Mouse (Mus musculus) embryonic facial prominence, embryonic 11.5 days (tissue): ENCODE results near the gene Slpi. TPM values are rescaled to one million over a fixed set of nuclear protein-coding genes. Genes with fewer than 3 reads are reported as not detected.
"Not testable (repeated sequence)": the region's sequence is repeated elsewhere in the genome, so short reads cannot be mapped to it uniquely, and the experiment has no call there.

ENCODE experiments used
- ATAC-seq: fragments of 200-750 bp; cut with Nextera tagmentation; replicated peaks from 2 replicates; pipeline ENCODE4 v1.8.0; 2017; ENCODE audit warnings: low read depth; ENCODE audit not compliant: insufficient number of reproducible peaks, low FRiP score, low TSS enrichment
- DNase-seq: peaks from one replicate; pipeline ENCODE4 v3.0.0-alpha.2; 2015; ENCODE audit warnings: low spot score
- H3K27ac ChIP-seq: fragments of 300-500 bp; sonication (generic); replicated peaks from 2 replicates; pipeline ENCODE4 v1.5.1; 2014; ENCODE audit warnings: mild to moderate bottlenecking, low read depth, low read length, control low read depth
- H3K27me3 ChIP-seq: fragments of 300-500 bp; sonication (generic); 2 replicates; pipeline ENCODE4 v1.6.1; 2014; ENCODE audit warnings: mild to moderate bottlenecking, low read length, moderate library complexity, mixed read lengths; ENCODE audit not compliant: control insufficient read depth, insufficient read depth
- H3K36me3 ChIP-seq: fragments of 300-500 bp; sonication (generic); replicated peaks from 2 replicates; pipeline ENCODE4 v1.6.1; 2014; ENCODE audit warnings: low read depth, mild to moderate bottlenecking, low read length, moderate library complexity, mixed read lengths; ENCODE audit not compliant: control insufficient read depth, insufficient read depth
- H3K4me1 ChIP-seq: fragments of 300-500 bp; sonication (generic); 2 replicates; pipeline ENCODE4 v1.6.1; 2014; ENCODE audit warnings: low read length, mixed read lengths; ENCODE audit not compliant: control insufficient read depth, insufficient read depth
- H3K4me2 ChIP-seq: fragments of 300-500 bp; sonication (generic); 2 replicates; pipeline ENCODE4 v1.6.1; 2014; ENCODE audit warnings: low read depth, mild to moderate bottlenecking, control low read depth, low read length, moderate library complexity
- H3K4me3 ChIP-seq: fragments of 300-500 bp; sonication (generic); 2 replicates; pipeline ENCODE4 v1.5.1; 2014; ENCODE audit warnings: low read depth, low read length, control low read depth
- H3K9ac ChIP-seq: fragments of 300-500 bp; sonication (generic); replicated peaks from 2 replicates; pipeline ENCODE4 v1.6.1; 2014; ENCODE audit warnings: mild to moderate bottlenecking, control low read depth, low read length
- H3K9me3 ChIP-seq: fragments of 300-500 bp; sonication (generic); replicated peaks from 2 replicates; pipeline ENCODE4 v1.6.1; 2016; ENCODE audit warnings: mild to moderate bottlenecking, low read length, inconsistent platforms, mixed read lengths; ENCODE audit not compliant: control insufficient read depth
- WGBS: fragments of 180-500 bp; shearing (Covaris S2); extraction: QIAGEN DNeasy Blood & Tissue Kit; methylation state at CpG from one replicate; pipeline ENCODE4 v1.1.7; 2014; 5-methylcytosine and 5-hydroxymethylcytosine counted together
- polyA plus RNA-seq: library from polyadenylated mRNA; unstranded; fragments of >200 nt; fragmentation: Nextera tagmentation; extraction: Ambion mirVana; gene quantifications from 2 replicates; pipeline ENCODE4 v1.2.1, GENCODE M21; 2014

The Slpi gene
- polyA plus RNA-seq, 1 experiment from 2014 or later = 0.32 TPM

- H3K36me3 ChIP-seq = no peaks in the 10 kb centered on the region
- no peak overlapping the region for H3K4me3 ChIP-seq
- no peaks in the 10 kb centered on the region for H3K9me3 ChIP-seq
- 89% methylated on average over 11 of the region's 11 CpGs for WGBS
- H3K27me3 ChIP-seq = no peaks in the 10 kb centered on the region
- ATAC-seq (no peak), DNase-seq (no peak)
- no peak overlapping the region for H3K9ac ChIP-seq
- H3K4me1 ChIP-seq = no peaks in the 10 kb centered on the region
- H3K27ac ChIP-seq = no peak overlapping the region
- no peak overlapping the region for H3K4me2 ChIP-seq
Measured at GRCm38 (mm10) chr2:164353356-164353755, 35.5 kb downstream of the Slpi start.

DNA sequence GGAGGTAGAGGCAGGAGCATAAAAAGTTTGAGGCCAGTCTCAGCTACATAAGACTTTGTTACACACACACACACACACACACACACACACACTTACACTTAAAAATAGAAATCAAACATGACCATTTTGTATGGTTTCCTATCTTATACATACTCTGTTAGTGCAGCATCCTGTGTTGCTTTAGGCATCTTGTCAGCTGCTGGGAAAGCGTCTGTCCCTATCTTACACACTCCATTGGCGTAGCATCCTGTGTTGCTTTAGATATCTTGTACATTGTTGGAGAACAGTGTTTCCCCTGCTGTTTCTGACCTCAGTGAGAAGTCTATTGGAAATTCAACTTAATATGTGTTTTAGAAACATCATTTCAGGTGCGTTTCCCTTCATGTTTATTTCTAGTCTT lies 36.2 kb downstream of the Slpi start:
- Histone ChIP-seq H3K4me2 (no peak overlapping the region), H3K9ac (no peak overlapping the region), H3K4me1 (no peaks in the 10 kb centered on the region), H3K36me3 (no peaks in the 10 kb centered on the region), H3K4me3 (no peak overlapping the region), H3K9me3 (no peaks in the 10 kb centered on the region), H3K27me3 (no peaks in the 10 kb centered on the region), H3K27ac (no peak overlapping the region)
- DNase-seq = no peak
- WGBS = 86% methylated on average over 3 of the region's 3 CpGs
- no peak for ATAC-seq

DNA sequence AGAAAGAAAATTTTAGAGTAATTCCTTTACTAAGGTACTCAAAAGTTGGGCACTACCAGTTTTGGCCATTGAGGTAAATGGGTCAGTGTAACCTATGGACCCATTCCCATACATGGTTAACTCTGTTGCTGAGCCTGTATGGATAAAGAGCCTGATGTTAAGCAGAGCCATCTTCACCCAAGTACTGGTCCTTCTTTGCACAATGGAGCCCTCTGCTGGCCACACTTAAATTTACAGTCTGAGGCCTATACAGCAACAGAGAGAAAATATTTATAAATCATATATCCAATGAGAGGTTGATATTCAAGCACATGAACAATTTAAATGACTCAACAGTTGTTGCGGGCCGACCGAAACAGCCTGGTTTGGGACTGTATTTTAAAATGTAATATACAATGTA lies 39.9 kb downstream of the Slpi start:
- Histone ChIP-seq H3K9me3 (no peaks in the 10 kb centered on the region), H3K4me2 (no peak overlapping the region), H3K27ac (no peak overlapping the region), H3K9ac (no peak overlapping the region), H3K4me3 (no peak overlapping the region), H3K4me1 (no peaks in the 10 kb centered on the region), H3K27me3 (no peaks in the 10 kb centered on the region), H3K36me3 (no peaks in the 10 kb centered on the region)
- ATAC-seq (no peak), DNase-seq (peak; percentile 56)
- WGBS = 92% methylated on average over 3 of the region's 3 CpGs

- not testable (repeated sequence) for H3K4me1 ChIP-seq, H3K36me3 ChIP-seq, H3K9me3 ChIP-seq, H3K9ac ChIP-seq, H3K27me3 ChIP-seq, H3K4me2 ChIP-seq, H3K27ac ChIP-seq, H3K4me3 ChIP-seq, ATAC-seq
- peak; percentile 12 for DNase-seq
Measured at GRCm38 (mm10) chr2:164347697-164348096, 41.2 kb downstream of the Slpi start.

GRCm38 (mm10) chr2:164343732-164344131 lies 45.2 kb downstream of the Slpi start:
- not testable (repeated sequence) for H3K27ac ChIP-seq, H3K4me2 ChIP-seq, H3K36me3 ChIP-seq, H3K27me3 ChIP-seq, H3K4me3 ChIP-seq, H3K9me3 ChIP-seq, ATAC-seq, H3K4me1 ChIP-seq, H3K9ac ChIP-seq, DNase-seq
- 86% methylated on average over 1 of the region's 1 CpGs for WGBS

- not testable (repeated sequence) for H3K4me2 ChIP-seq, DNase-seq, ATAC-seq, H3K9ac ChIP-seq, H3K4me3 ChIP-seq, H3K9me3 ChIP-seq, H3K27me3 ChIP-seq, H3K27ac ChIP-seq, H3K4me1 ChIP-seq, H3K36me3 ChIP-seq
- WGBS = 78% methylated on average over 3 of the region's 3 CpGs
Measured at GRCm38 (mm10) chr2:164332440-164332839, 56.5 kb downstream of the Slpi start, which contains the start of gene Svs5. Gene Svs5 (plus strand): TSS chr2:164332740.

DNA sequence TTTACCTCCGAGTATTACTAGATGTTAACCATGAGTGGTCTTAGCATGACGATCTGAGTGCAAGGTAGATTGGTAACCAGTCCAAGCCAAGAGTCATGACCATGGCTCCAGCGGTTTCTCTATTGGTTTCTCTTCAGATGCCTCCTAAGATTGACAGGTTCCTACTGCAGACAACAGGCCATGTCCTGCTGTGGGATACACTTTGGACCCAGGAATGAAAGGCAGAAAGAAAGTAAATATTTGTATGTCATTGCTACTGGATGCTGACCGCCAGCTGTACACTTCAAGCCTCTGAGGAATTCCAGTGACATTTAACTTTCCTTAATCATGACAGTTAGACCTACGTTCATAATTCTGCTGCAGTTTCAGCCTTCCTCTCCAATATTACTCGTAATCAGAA lies 67.9 kb downstream of the Slpi start:
- H3K27me3 ChIP-seq = no peaks in the 10 kb centered on the region
- no peak overlapping the region for H3K4me3 ChIP-seq
- H3K9ac ChIP-seq = no peak overlapping the region
- ATAC-seq (no peak), DNase-seq (no peak)
- 90% methylated on average over 6 of the region's 6 CpGs for WGBS
- H3K27ac ChIP-seq = no peak overlapping the region
- H3K9me3 ChIP-seq = no peaks in the 10 kb centered on the region
- H3K4me1 ChIP-seq = no peaks in the 10 kb centered on the region
- H3K36me3 ChIP-seq = no peaks in the 10 kb centered on the region
- H3K4me2 ChIP-seq = no peak overlapping the region

GRCm38 (mm10) chr2:164316451-164316850 lies 72.4 kb downstream of the Slpi start, which contains the start of gene Svs6:
Gene Svs6 (plus strand): TSS chr2:164316751.
- not testable (repeated sequence) for H3K36me3 ChIP-seq, DNase-seq
- WGBS = 73% methylated on average over 1 of the region's 1 CpGs

More at GRCm38 (mm10) chr2:164316451-164316850, 72.4 kb downstream of the Slpi start, which contains the start of gene Svs6:
- H3K4me3 ChIP-seq, H3K27ac ChIP-seq, ATAC-seq, H3K4me1 ChIP-seq, H3K27me3 ChIP-seq, H3K9ac ChIP-seq, H3K9me3 ChIP-seq, H3K4me2 ChIP-seq: not testable (repeated sequence)
